Mouse (Mus musculus) lung, embryonic 14.5 days (tissue): ENCODE measurements around the gene Cdkn3. TPM values are rescaled to one million over a fixed set of nuclear protein-coding genes. Genes with fewer than 3 reads are reported as not detected.

Experiments
- ATAC-seq: fragments of 200-750 bp; cut with Nextera tagmentation; 2 replicates; pipeline ENCODE4 v1.8.0; 2017; ENCODE audit warnings: mild to moderate bottlenecking, moderate TSS enrichment, moderate library complexity; ENCODE audit not compliant: insufficient read depth
- DNase-seq: peaks from one replicate; pipeline ENCODE4 v3.0.0-alpha.2; 2015
- H3K27ac ChIP-seq: fragments of 300-500 bp; sonication (generic); 2 replicates; pipeline ENCODE4 v1.5.1; 2014; ENCODE audit warnings: low read depth, mild to moderate bottlenecking, moderate library complexity
- H3K27me3 ChIP-seq: fragments of 300-500 bp; sonication (generic); 2 replicates; pipeline ENCODE4 v1.6.1; 2014; ENCODE audit warnings: low read length, control low read depth; ENCODE audit not compliant: insufficient read depth
- H3K36me3 ChIP-seq: fragments of 300-500 bp; sonication (generic); 2 replicates; pipeline ENCODE4 v1.6.1; 2014; ENCODE audit warnings: control low read depth; ENCODE audit not compliant: insufficient read depth
- H3K4me1 ChIP-seq: fragments of 300-500 bp; sonication (generic); 2 replicates; pipeline ENCODE4 v1.6.1; 2014; ENCODE audit warnings: antibody characterized with exemption, control low read depth; ENCODE audit not compliant: insufficient read depth
- H3K4me2 ChIP-seq: fragments of 300-500 bp; sonication (generic); 2 replicates; pipeline ENCODE4 v1.6.1; 2014; ENCODE audit warnings: mild to moderate bottlenecking
- H3K4me3 ChIP-seq: fragments of 300-500 bp; sonication (generic); 2 replicates; pipeline ENCODE4 v1.5.1; 2014; ENCODE audit warnings: low read depth, low read length
- H3K9ac ChIP-seq: fragments of 300-500 bp; sonication (generic); 2 replicates; pipeline ENCODE4 v1.6.1; 2014
- H3K9me3 ChIP-seq: fragments of 300-500 bp; sonication (generic); 2 replicates; pipeline ENCODE4 v1.6.1; 2016; ENCODE audit warnings: low read depth, low read length, control low read depth
- CTCF ChIP-seq: IDR thresholded peaks from 2 replicates; pipeline ENCODE4 v1.5.1; 2016; ENCODE audit warnings: antibody characterized with exemption, low read depth
- WGBS: fragments of 180-500 bp; shearing (Covaris S2); extraction: QIAGEN DNeasy Blood & Tissue Kit; methylation state at CpG from one replicate; pipeline ENCODE4 v1.1.7; 2014; 5-methylcytosine and 5-hydroxymethylcytosine counted together
- polyA plus RNA-seq: library from polyadenylated mRNA; unstranded; fragments of >200 nt; fragmentation: Nextera tagmentation; extraction: Ambion mirVana; gene quantifications from 2 replicates; pipeline ENCODE4 v1.2.1, GENCODE M21; 2014

The Cdkn3 gene
- 70.1 and 71.6 TPM in 2 replicates for polyA plus RNA-seq

- H3K27me3 ChIP-seq = no peaks in the 10 kb centered on the region
- ATAC-seq = peak; percentile 100
- WGBS = under 1% methylated on average over 54 of the region's 54 CpGs
- no peaks in the 10 kb centered on the region for H3K9me3 ChIP-seq
- H3K27ac ChIP-seq = peak within 1 kb of the TSS; percentile 26; the same call in 1 of the 2 replicates
- peak; percentile 96 for DNase-seq
- H3K4me3 ChIP-seq = peak within 1 kb of the TSS; percentile 79
- peak within 1 kb of the TSS; percentile 84 for H3K9ac ChIP-seq
- H3K36me3 ChIP-seq = peaks cover 16% of the 10 kb centered on the region
- peak within 1 kb of the TSS; percentile 91 for H3K4me2 ChIP-seq
- no peak for TF ChIP-seq CTCF
- peaks cover 12% of the 10 kb centered on the region for H3K4me1 ChIP-seq
These were observed at the start of gene Cdkn3 for GRCm38 (mm10) chr14:46760355-46761029. Gene Cdkn3, plus strand, starts transcription at chr14:46760541.

- Histone ChIP-seq H3K4me3 (no peak overlapping the region), H3K27me3 (no peaks in the 10 kb centered on the region), H3K4me2 (no peak overlapping the region), H3K9me3 (no peaks in the 10 kb centered on the region), H3K27ac (no peak overlapping the region), H3K36me3 (no peaks in the 10 kb centered on the region), H3K9ac (no peak overlapping the region), H3K4me1 (0 out of 2 replicates have a peak, but pooled peaks cover 1% of the 10 kb centered on the region)
- no peak for TF ChIP-seq CTCF
- ATAC-seq = no peak
- DNase-seq = no peak
- 56% methylated on average over 12 of the region's 12 CpGs for WGBS
These were observed 41.8 kb upstream of the Cdkn3 start for GRCm38 (mm10) chr14:46718483-46718922.

- Histone ChIP-seq H3K27me3 (no peaks in the 10 kb centered on the region), H3K4me3 (no peak overlapping the region), H3K27ac (no peak overlapping the region), H3K4me1 (0 out of 2 replicates have a peak, but pooled peaks cover 3% of the 10 kb centered on the region), H3K36me3 (no peaks in the 10 kb centered on the region), H3K9me3 (no peaks in the 10 kb centered on the region), H3K4me2 (no peak overlapping the region), H3K9ac (no peak overlapping the region)
- DNase-seq = peak; percentile 88
- WGBS = 27% methylated on average over 5 of the region's 5 CpGs
- peak; percentile 95 for TF ChIP-seq CTCF
- peak; percentile 64 for ATAC-seq
These were observed 38.3 kb upstream of the Cdkn3 start for GRCm38 (mm10) chr14:46722031-46722430.

GRCm38 (mm10) chr14:46723828-46724227 is 36.5 kb upstream of the Cdkn3 start:
- Histone ChIP-seq H3K9ac (no peak overlapping the region), H3K27me3 (no peaks in the 10 kb centered on the region), H3K4me3 (no peak overlapping the region), H3K36me3 (no peaks in the 10 kb centered on the region), H3K4me2 (no peak overlapping the region), H3K27ac (no peak overlapping the region), H3K4me1 (0 out of 2 replicates have a peak, but pooled peaks cover 3% of the 10 kb centered on the region), H3K9me3 (no peaks in the 10 kb centered on the region)
- peak; percentile 71 for TF ChIP-seq CTCF
- DNase-seq (peak; percentile 94), ATAC-seq (peak; percentile 41; the same call in 1 of the 2 replicates)
- 15% methylated on average over 3 of the region's 3 CpGs for WGBS

- ATAC-seq (no peak), DNase-seq (no peak)
- Histone ChIP-seq H3K4me3 (no peak overlapping the region), H3K4me1 (0 out of 2 replicates have a peak, but pooled peaks cover 3% of the 10 kb centered on the region), H3K9ac (no peak overlapping the region), H3K9me3 (no peaks in the 10 kb centered on the region), H3K27ac (no peak overlapping the region), H3K36me3 (no peaks in the 10 kb centered on the region), H3K27me3 (no peaks in the 10 kb centered on the region), H3K4me2 (no peak overlapping the region)
- TF ChIP-seq CTCF = no peak
- 30% methylated on average over 5 of the region's 5 CpGs for WGBS
These were observed 35.4 kb upstream of the Cdkn3 start for GRCm38 (mm10) chr14:46724941-46725340.

GRCm38 (mm10) chr14:46725743-46726142 is 34.6 kb upstream of the Cdkn3 start:
- Histone ChIP-seq H3K4me3 (no peak overlapping the region), H3K27ac (no peak overlapping the region), H3K9ac (no peak overlapping the region), H3K36me3 (no peaks in the 10 kb centered on the region), H3K9me3 (no peaks in the 10 kb centered on the region), H3K4me1 (0 out of 2 replicates have a peak, but pooled peaks cover 3% of the 10 kb centered on the region), H3K4me2 (no peak overlapping the region), H3K27me3 (no peaks in the 10 kb centered on the region)
- WGBS = 48% methylated on average over 3 of the region's 3 CpGs
- peak; percentile 58 for TF ChIP-seq CTCF
- DNase-seq = peak; percentile 53
- no peak for ATAC-seq

- DNase-seq (no peak), ATAC-seq (no peak)
- Histone ChIP-seq H3K4me3 (no peak overlapping the region), H3K9ac (no peak overlapping the region), H3K4me1 (no peaks in the 10 kb centered on the region), H3K27ac (no peak overlapping the region), H3K27me3 (no peaks in the 10 kb centered on the region), H3K9me3 (no peaks in the 10 kb centered on the region), H3K4me2 (no peak overlapping the region), H3K36me3 (no peaks in the 10 kb centered on the region)
- no peak for TF ChIP-seq CTCF
- 62% methylated on average over 5 of the region's 5 CpGs for WGBS
These were observed 26.1 kb upstream of the Cdkn3 start for GRCm38 (mm10) chr14:46734262-46734661.
